Mouse (Mus musculus) erythroblast, embryonic 14.5 days (primary cell): Measurements from ENCODE around the gene Sphk1.

Experiments
- GATA1 ChIP-seq: IDR thresholded peaks from 2 replicates; pipeline ENCODE4 v1.6.1; 2012; ENCODE audit warnings: low read length, inconsistent platforms, mixed read lengths
- TAL1 ChIP-seq: IDR thresholded peaks from 3 replicates; pipeline ENCODE4 v1.6.1; 2012; ENCODE audit warnings: low read length, inconsistent platforms, mixed read lengths

DNA sequence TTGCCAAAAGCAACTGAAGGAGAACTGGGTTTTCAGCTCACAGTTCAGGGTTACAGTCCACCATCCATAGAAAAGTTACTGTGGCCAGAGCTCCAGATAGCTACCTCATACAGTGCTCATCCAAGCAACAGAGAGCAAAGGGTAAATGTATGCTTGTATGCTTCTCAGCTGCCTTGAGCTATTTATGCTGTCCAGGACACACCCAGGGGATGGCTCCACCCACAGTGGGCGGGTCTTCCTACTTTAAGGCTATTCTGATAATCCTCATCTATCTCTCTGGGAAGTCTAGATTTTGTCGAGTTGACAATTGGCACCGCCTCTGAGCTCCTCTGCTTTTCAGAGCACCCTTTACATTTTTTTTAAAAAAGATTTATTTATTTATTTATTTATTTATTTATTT lies 9.6 kb upstream of the Sphk1 start:
- TF ChIP-seq TAL1 (no peak), GATA1 (no peak)
